ENCODE assay signal across 7 mouse cellular contexts in the genomic region with DNA sequence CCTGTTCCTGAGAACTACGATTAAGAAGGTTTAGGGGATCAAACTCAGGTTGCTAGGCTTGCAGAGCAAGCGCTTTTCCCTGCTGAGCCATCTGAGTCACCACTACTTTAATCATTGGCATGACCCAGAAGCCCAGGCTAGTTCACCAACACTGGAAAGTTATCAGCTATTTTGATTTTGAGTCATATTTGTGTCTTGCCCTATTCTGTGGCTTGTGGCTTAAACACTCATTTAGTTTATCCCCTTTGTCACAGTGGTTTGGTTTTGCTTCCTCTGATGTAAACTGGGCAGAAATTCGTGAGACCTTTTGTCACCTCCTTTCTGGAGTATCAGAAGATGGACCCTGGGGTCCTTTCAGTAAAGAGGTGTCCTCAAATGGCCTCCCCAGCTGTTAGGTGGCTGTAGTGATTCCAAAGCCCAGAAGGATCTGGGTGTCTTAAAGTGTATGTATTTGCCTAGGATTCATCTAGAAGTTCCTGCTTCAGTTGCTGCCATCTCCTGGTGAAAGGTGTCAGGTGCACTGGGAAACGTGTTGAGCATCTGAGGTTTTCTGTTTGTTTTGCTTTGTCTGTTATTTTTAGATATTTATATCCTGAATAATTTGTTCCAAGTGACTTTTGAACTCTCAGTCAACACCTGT. TPM values are rescaled to one million over a fixed set of nuclear protein-coding genes. Genes with fewer than 3 reads are reported as not detected.
DNase-seq lines count a peak whose midpoint lies in the region; ATAC-seq and TF ChIP-seq lines count a peak whose summit lies in the region.

No protein-coding gene starts in this region.

- no peaks in the 10 kb centered on the region for H3K36me3 ChIP-seq in intestine, postnatal 0 days (ENCODE audit: control insufficient read depth, insufficient read depth)
- H3K36me3 ChIP-seq in intestine, embryonic 16.5 days (ENCODE audit: control insufficient read depth, insufficient read depth, low read length), result no peaks in the 10 kb centered on the region
- no peaks in the 10 kb centered on the region for H3K36me3 ChIP-seq in C2C12 (ENCODE audit: control insufficient read depth, insufficient read depth)

- TF ChIP-seq CTCF in intestine, postnatal 0 days (IDR thresholded peaks at IDR 0.05; ENCODE audit: low read depth), result peak; percentile 75
- no peak for TF ChIP-seq CTCF in C2C12 (IDR thresholded peaks at IDR 0.05; ENCODE audit: control insufficient read depth, insufficient read depth, insufficient read length)

- ATAC-seq in intestine, postnatal 0 days, result no peak
- ATAC-seq in intestine, embryonic 16.5 days, result no peak
- ATAC-seq in megakaryocyte, adult 5-6 weeks (ENCODE audit: poor library complexity, severe bottlenecking), result no peak
- no peak for ATAC-seq in CD4-positive, CD25-positive, alpha-beta regulatory T cell, adult 4 months

- WGBS in intestine, postnatal 0 days, result 65% methylated on average over 4 of the region's 4 CpGs
- WGBS in intestine, embryonic 16.5 days, result 59% methylated on average over 4 of the region's 4 CpGs

- no peak overlapping the region for H3K4me2 ChIP-seq in intestine, postnatal 0 days (replicated peaks; ENCODE audit: low read depth)
- H3K4me2 ChIP-seq in intestine, embryonic 16.5 days (ENCODE audit: low read depth, low read length), result no peak overlapping the region

- no peaks in the 10 kb centered on the region for H3K4me1 ChIP-seq in intestine, postnatal 0 days (replicated peaks; ENCODE audit: control insufficient read depth, insufficient read depth, low read length)
- H3K4me1 ChIP-seq in intestine, embryonic 16.5 days (ENCODE audit: control insufficient read depth, insufficient read depth, low read length), result no peaks in the 10 kb centered on the region

- no peak overlapping the region for H3ac ChIP-seq in C2C12 (ENCODE audit: control insufficient read depth, insufficient read length, low read depth)

- H3K9me3 ChIP-seq in intestine, postnatal 0 days (ENCODE audit: control insufficient read depth), result no peaks in the 10 kb centered on the region
- no peaks in the 10 kb centered on the region for H3K9me3 ChIP-seq in intestine, embryonic 16.5 days (ENCODE audit: control insufficient read depth, low read length)

- H3K79me2 ChIP-seq in C2C12 (ENCODE audit: control insufficient read depth, insufficient read depth), result no peaks in the 10 kb centered on the region

- DNase-seq in 3T3-L1 (ENCODE audit: low read depth, low spot score), result peak; percentile 66
- DNase-seq in embryo, embryonic 11 days, result peak; percentile 38

- H3K9ac ChIP-seq in intestine, postnatal 0 days (ENCODE audit: low read depth, low read length), result no peak overlapping the region
- H3K9ac ChIP-seq in intestine, embryonic 16.5 days (ENCODE audit: low read depth, low read length), result no peak overlapping the region

- H3K27me3 ChIP-seq in intestine, postnatal 0 days (replicated peaks; ENCODE audit: control insufficient read depth, insufficient read depth, low read length), result no peaks in the 10 kb centered on the region
- no peaks in the 10 kb centered on the region for H3K27me3 ChIP-seq in intestine, embryonic 16.5 days (replicated peaks; ENCODE audit: control insufficient read depth, insufficient read depth, low read length)
- no peaks in the 10 kb centered on the region for H3K27me3 ChIP-seq in C2C12 (ENCODE audit: control insufficient read depth, insufficient read depth, insufficient read length)

- H3K4me3 ChIP-seq in intestine, postnatal 0 days (ENCODE audit: low read depth, low read length), result no peak overlapping the region
- H3K4me3 ChIP-seq in intestine, embryonic 16.5 days (ENCODE audit: low read length), result no peak overlapping the region
- H3K4me3 ChIP-seq in C2C12 (ENCODE audit: insufficient read depth, poor library complexity, severe bottlenecking), result no peak overlapping the region

- no peaks in the 10 kb centered on the region for H3K79me3 ChIP-seq in C2C12 (ENCODE audit: low read depth)

- H3K27ac ChIP-seq in intestine, postnatal 0 days (ENCODE audit: low read depth, low read length), result no peak overlapping the region
- H3K27ac ChIP-seq in intestine, embryonic 16.5 days (ENCODE audit: low read length), result no peak overlapping the region

TF ChIP-seq in C2C12, 6 proteins besides CTCF, POLR2A, EP300 and RAD21:
- TF ChIP-seq FOSL1 (IDR thresholded peaks at IDR 0.05; ENCODE audit: insufficient read depth, low read length, poor library complexity, severe bottlenecking) (peak; percentile 54), MAX (IDR thresholded peaks at IDR 0.05) (no peak)

RNA-seq across cellular contexts. Expression of a gene that starts 20.3 kb away (rescaled TPM):
- polyA plus RNA-seq in intestine, postnatal 0 days (2015; fragmentation: Nextera tagmentation; extraction: Ambion mirVana), result 0.85 and 1.3 TPM in 2 replicates
- polyA plus RNA-seq in intestine, embryonic 16.5 days (2015; fragmentation: Nextera tagmentation; extraction: Ambion mirVana), result 1.5 and 1.8 TPM in 2 replicates
- polyA plus RNA-seq in C2C12 (2012; fragmentation: generic; extraction: Trizol), result not detected
- total RNA-seq in megakaryocyte, adult 5-6 weeks (2015), result 0.18 TPM in 1 of 2 replicates, not detected in the other
- not detected in 2 replicates for total RNA-seq in megakaryocyte, adult 5-6 weeks (2017)
- not detected for polyA plus RNA-seq in CD4-positive, CD25-positive, alpha-beta regulatory T cell, adult 4 months (2017; shearing (Covaris generic))
